Mouse (Mus musculus) mouse trophoblast stem cell (cell line): ENCODE results near the gene Lrp4.

Source experiments
- in situ Hi-C, 2 experiments: fragments of 300-500 bp; cut with MseI, MboI; formaldehyde crosslinking; loops; 2 replicates in 1 of 2; 3 replicates in 1 of 2; pipeline ENCODE4 v1.15.1; 2025

Gene Lrp4

DNA sequence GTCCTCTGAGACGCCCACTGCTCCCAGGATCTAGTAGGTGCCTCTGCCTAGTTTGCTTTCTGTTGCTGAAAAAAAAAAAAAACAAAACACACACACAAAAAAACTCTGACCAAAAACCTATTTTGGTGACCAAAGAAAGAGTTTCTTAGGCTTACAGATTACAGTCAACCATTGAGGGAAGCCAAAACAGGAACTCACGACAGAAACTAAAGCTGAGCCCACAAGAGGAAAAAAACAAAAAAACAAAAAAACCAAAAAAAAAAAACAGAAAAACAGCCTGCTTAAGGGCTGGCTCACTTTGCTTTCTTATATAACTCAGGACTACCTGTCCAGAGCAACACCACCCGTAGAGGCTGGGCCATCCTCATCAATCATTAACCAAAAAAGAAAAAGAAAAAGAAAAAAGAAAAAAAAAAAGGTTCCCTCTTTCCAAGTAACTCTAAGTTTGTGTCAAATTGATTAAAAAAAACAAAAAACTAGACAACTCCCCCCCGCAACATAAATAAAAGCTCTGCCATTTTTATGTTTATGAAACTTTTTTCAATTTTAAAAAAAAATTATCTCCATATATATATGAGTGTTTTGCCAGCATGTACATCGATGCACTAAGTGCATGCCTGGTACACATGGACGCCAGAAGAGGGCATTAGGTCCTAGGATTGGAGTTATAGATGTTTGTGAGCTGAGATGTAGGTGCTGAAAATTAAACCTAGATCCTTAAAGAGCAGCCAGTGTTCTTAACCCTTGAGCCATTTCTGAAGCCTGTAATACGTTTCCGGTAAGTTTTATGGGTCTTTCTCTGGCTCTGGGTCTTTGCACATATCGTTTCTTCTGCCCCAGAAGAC is 3.9 kb upstream of the Lrp4 start:
- in situ Hi-C loops = no loop called here

GRCm38 (mm10) chr2:91454434-91454833 is 2.9 kb upstream of the Lrp4 start:
- in situ Hi-C loops = no loop called here

DNA sequence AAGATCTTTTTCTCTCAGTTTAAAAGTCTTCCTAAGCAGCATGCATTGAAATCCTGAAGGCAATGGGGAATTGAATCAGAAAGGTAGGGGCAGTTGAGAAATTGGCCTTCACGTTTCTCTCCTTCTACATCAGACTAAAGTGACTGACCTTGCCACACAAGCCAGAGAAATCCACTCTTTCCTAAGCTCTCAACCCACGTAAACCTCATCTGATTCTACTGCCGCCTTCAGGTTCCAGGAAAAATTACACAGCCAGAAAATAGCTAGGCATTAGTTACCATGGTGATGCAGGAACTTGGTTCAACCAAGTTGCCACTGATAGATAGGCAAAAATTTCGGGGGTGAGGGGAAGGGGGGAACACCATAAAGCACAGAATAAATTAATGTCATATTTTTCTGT is 1.5 kb upstream of the Lrp4 start:
- in situ Hi-C loops = no loop called here

GRCm38 (mm10) chr2:91456491-91457100 is 715 bp upstream of the Lrp4 start:
- in situ Hi-C loops = no loop called here

- in situ Hi-C loops = no loop called here
These were observed 443 bp downstream of the Lrp4 start for GRCm38 (mm10) chr2:91457656-91458251.

GRCm38 (mm10) chr2:91458252-91458672 is 951 bp downstream of the Lrp4 start:
- in situ Hi-C loops = no loop called here

GRCm38 (mm10) chr2:91458673-91459391 is 1.5 kb downstream of the Lrp4 start:
- in situ Hi-C loops = no loop called here

DNA sequence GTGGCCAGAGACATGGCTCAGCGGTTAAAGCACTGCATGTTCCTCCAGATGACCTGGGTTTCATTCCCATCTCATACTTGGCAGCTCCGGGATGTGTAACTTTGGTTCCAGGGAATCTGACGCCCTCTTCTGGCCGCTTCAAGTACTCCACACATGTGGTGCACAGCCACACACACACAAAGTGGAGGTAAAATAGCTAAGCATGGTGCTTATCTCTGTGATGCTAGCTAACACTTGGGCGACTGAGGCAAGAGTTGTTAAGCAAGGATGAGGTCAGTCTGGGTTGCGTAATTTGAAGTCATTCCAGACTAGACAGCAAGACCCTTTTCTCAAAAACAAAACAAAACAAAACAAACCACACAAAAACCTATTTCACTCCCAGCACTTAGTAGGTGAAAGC is 2.8 kb downstream of the Lrp4 start:
- in situ Hi-C loops = no loop called here

- in situ Hi-C loops = no loop called here
These were observed 3.5 kb downstream of the Lrp4 start for GRCm38 (mm10) chr2:91460771-91461170.

DNA sequence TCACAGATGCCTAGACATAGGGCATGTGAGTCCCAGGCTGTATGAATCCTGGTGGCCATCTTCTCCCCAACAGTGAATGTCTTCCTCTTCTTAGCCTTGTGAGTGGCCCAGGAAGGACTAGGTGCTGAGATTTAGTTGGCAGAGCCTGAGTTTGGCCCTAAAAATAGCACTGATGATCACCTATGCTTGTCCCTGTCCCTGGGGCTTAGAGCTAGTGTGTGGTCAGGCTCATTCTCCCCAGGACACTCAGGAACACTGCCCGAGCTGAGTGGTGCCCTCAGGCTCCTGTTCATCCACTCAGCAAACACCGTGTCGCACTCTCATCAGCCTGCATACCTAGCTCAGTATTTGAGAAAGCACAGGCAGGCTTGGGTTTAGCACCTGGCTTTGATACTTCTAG is 4.0 kb downstream of the Lrp4 start:
- in situ Hi-C loops = no loop called here

DNA sequence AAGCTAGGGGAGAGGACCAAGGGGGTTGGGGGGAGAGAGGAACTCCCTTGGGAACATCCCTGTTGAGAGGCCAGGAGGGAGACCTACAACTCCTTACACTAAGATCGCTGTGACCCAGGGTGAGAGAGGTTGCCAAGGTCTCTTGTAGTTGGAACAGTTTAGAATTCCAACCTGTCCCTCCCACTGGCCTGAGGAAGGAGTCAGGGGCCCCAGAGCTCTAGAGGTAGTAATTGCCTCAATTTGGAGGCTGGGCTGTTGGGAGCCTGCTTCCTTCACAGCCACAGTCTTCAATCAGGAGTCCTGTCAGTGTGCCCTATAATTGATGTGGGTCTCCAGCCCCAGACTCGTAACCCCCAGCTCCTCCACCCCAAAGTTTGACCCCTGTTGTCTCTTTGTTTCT is 4.9 kb downstream of the Lrp4 start:
- in situ Hi-C loops = no loop called here

- in situ Hi-C loops = no loop called here
These were observed 5.4 kb downstream of the Lrp4 start for GRCm38 (mm10) chr2:91462681-91463080.

GRCm38 (mm10) chr2:91465934-91466333 is 8.6 kb downstream of the Lrp4 start:
- in situ Hi-C loops = no loop called here

GRCm38 (mm10) chr2:91467613-91468012 is 10.3 kb downstream of the Lrp4 start:
- in situ Hi-C loops = no loop called here

DNA sequence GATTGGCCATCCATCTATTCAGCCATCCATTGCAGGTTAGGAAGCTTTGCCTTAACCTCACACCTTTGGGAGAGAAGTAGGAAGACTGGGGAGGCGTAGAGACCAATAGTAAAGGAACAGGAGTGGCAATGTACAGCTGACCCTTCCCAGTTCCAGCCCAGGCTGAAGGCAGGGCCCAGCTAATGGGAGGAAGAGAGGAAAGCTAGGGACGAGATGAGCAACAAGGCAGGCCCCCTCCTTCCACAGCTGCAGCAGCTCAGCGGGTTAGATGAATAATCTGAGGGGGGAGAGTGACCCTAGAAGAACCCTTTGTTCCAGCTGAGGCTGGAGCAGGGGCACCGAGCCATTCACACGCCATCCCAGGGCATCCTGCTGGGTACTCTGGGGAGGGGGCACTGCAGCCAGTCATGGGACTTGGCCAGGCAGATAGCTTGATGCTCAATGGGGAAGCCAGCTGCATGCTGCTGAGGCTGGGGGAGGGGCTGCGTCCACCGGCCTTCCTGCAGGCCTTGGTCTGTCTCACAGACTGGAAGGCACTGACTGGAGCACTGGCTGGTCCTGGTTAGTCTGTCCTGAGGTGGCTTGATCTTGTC is 12.8 kb downstream of the Lrp4 start:
- in situ Hi-C loops = no loop called here

- in situ Hi-C loops = no loop called here
These were observed 17.0 kb downstream of the Lrp4 start for GRCm38 (mm10) chr2:91474358-91474757.

DNA sequence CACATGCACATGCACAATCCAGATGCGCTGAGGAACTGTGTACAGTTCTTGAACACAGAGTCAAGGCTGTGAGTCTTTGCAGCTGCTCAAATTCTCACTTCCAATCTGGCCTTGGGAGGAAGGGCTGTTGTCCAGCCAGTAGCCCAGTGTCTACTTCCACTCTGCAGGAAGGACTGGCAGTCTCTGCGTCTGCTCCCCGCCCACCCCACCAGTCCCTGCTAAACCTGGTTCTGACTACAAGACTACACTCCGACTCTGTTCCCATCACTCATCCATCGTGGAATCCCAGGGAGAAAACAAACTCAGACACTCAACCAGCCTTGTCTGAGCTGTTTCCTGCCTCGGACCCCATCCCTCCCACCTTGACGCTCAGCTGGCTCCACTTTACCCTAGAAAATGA is 18.5 kb downstream of the Lrp4 start:
- in situ Hi-C loops = no loop called here

GRCm38 (mm10) chr2:91476251-91476661 is 18.9 kb downstream of the Lrp4 start:
- in situ Hi-C loops = no loop called here

DNA sequence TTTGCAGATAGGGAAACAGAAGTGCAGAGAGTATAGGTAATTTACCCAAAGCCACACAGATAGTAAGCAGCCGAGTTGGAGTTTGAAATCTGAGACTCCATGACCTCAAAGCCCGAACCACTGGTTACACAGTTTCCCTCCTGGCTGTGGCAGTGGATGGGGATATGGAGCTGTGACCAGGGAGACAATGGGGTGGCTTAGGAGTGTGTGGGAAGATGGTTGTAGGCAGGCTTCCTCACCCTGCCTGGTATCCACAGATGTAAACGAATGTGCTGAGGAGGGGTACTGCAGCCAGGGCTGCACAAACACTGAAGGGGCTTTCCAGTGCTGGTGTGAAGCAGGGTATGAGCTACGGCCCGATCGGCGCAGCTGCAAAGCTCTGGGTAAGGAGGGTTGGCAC is 19.5 kb downstream of the Lrp4 start:
- in situ Hi-C loops = no loop called here

DNA sequence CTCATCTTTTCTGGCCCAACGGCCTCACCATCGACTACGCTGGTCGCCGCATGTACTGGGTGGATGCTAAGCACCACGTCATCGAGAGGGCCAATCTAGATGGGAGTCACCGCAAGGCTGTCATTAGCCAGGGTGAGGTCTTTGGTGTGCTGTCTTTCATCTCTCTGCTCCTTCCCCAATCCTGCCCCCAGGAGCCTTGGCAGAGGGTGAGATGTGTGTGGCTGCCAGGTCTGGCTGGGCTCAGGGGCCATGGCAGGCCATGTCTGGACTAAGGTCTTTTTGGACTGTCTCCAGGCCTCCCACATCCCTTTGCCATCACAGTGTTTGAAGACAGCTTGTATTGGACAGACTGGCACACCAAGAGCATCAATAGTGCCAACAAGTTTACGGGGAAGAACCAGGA is 23.1 kb downstream of the Lrp4 start:
- in situ Hi-C loops = loop anchor here (5.0 kb wide), 1 partner anchor 193 kb away; no protein-coding TSS in a partner anchor

DNA sequence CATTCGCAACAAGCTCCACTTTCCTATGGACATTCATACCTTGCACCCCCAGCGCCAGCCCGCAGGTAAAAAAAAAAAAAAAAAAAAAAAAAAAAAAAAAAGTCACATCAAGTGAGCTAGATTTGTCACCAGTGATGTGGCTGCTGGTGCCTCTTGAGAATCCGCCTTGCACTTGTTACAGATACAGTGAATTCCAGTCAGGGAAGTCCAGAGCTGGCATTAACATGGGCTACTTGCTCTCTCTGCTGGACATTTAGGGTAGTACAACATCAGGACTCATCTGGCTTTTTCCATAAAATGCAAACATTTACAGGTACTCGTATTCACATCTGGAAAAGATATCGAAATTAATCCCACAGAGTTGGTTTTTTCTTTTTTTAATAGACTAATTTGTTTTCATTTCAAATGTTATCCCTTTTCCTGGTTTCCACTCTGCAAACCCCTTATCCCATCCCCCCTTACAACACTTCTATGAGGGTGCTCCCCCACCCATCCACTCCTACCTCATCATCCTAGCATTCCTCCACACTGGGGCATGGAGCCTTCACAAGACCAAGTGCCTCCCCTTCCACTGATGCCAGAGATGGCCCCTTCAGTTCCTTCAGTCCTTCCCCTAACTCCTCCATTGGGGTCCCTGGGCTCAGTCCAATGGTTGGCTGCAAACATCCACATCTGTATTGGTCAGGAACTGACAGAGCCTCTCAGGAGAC is 23.6 kb downstream of the Lrp4 start:
- in situ Hi-C loops = loop anchor here (5.0 kb wide), 1 partner anchor 194 kb away; no protein-coding TSS in a partner anchor
